Mouse (Mus musculus): Measurements from ENCODE around the gene Lrrc8e.
A peak's percentile ranks its signal among the peaks of the same experiment; 100 is the strongest.

The Lrrc8e gene

DNA sequence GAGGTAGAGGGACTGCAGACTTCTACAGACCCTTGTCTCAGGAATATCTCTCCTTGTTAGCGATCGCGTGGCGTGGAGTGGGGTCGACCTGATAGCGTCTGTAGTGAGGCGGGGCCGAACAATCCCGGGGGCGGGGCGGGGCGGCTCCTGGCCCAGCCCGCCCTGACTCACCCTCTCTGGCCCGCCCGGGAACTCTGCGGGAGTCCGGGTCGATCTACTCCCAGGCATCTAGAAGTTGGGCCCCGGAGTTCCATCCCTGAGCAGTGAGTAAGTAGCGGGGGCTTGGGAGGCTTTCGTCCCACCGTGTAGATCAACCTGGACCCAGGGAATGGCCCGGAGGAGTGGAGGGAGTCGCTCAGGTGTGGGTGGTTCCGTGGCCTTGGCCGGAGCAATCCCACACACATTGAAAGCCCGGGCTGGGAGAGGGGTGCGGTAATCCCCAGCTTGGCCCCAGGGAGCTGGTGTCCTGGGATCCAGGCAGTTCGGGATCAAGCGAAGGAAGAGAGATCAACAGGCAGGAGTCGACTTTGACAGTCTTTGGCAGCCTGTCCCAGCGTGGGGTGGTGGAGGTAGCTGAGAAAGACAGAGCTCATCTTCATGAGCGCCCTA, at the start of gene Lrrc8e:
Gene Lrrc8e, plus strand, starts transcription at position 89 of the 609 bp plus-strand sequence.
- DNase-seq (ENCODE audit: low read depth, low spot score), result no peak

DNA sequence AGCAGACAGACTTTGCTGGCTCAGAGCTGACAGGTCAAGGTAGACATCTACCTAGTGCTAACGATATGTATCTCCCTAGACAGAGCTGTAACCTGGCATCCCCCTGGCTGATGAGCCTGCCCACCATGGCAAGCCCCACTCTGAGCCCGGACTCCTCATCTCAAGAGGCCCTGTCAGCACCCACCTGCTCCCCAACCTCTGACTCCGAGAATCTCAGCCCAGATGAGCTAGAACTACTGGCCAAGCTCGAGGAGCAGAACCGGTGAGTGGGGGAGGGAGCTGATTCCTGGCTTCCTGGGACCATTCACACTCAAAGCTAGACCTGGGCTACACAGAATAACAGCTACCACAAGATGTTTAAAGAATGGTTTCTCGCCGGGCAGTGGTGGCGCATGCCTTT, 43.2 kb upstream of the Lrrc8e start:
- no peak for DNase-seq (ENCODE audit: low read depth, low spot score)

GRCm38 (mm10) chr8:4186151-4186550, 40.5 kb upstream of the Lrrc8e start:
- no peak for DNase-seq (ENCODE audit: low read depth, low spot score)

GRCm38 (mm10) chr8:4188605-4189004, 38.0 kb upstream of the Lrrc8e start:
- DNase-seq (ENCODE audit: low read depth, low spot score), result no peak

DNA sequence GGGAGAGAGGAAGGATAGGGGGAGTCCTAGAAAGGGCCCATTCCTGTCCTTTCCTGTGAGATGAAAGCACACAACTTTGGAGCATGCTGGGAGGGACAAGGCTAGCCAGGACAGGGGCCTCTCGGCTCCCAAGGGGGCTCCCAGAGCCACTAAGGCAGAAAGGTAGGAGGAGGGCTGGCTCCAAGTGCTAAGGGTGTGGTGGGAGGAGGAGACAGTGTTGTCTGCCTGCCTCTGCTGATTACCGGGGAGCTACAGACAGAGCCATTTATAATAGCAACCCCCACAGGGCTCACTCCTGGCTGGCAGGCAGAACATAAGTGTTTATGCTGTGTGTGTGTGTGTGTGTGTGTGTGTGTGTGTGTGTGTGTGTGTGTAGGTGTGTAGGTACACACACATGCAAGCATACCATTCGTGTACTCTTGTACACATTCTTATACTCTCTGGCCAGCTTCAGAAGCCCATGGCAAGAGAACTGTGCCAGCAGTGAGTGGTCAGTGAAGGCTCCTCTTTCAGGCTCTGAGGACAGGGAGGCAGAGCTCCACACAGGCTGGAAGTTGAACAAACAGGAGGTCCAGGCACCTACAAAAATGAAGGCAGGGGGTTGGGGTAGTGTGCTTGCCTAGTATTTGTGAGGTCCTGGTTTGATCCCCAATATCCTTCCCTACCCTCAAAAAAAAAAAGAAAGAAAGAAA, 37.5 kb upstream of the Lrrc8e start:
- no peak for DNase-seq (ENCODE audit: low read depth, low spot score)

- DNase-seq (ENCODE audit: low read depth, low spot score), result no peak
Observed at GRCm38 (mm10) chr8:4192305-4192704, 34.3 kb upstream of the Lrrc8e start.

- DNase-seq (ENCODE audit: low read depth, low spot score), result peak; percentile 76
Observed at GRCm38 (mm10) chr8:4192807-4193587, 33.6 kb upstream of the Lrrc8e start.

- DNase-seq (ENCODE audit: low read depth, low spot score), result no peak
Observed at GRCm38 (mm10) chr8:4193588-4193894, 33.1 kb upstream of the Lrrc8e start.

DNA sequence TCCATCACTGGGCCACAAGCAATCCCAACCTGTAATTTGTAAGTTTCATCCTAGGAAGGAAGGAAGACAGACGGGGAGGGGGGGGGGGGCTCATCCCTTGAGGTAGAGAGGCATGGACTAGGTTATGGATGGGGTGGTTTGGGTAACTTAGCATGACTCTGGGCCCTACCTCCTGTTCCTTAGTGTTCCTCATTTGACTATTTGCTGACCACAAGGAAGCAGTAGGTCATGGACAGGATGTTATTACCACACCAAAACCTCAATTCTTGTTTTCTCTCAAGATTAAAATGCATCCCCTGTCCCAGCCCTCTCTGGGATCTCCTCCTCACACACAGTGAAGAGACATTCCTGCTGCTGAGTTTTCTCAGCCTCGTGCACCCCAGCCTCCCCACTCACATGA, 25.3 kb upstream of the Lrrc8e start:
- DNase-seq (ENCODE audit: low read depth, low spot score), result no peak

GRCm38 (mm10) chr8:4205246-4206123, 21.1 kb upstream of the Lrrc8e start:
- no peak for DNase-seq (ENCODE audit: low read depth, low spot score)

GRCm38 (mm10) chr8:4206182-4207015, 20.2 kb upstream of the Lrrc8e start:
- no peak for DNase-seq (ENCODE audit: low read depth, low spot score)

- DNase-seq (ENCODE audit: low read depth, low spot score), result no peak
Observed at GRCm38 (mm10) chr8:4207016-4207350, 19.6 kb upstream of the Lrrc8e start.

GRCm38 (mm10) chr8:4211097-4211496, 15.5 kb upstream of the Lrrc8e start:
- DNase-seq (ENCODE audit: low read depth, low spot score), result no peak

DNA sequence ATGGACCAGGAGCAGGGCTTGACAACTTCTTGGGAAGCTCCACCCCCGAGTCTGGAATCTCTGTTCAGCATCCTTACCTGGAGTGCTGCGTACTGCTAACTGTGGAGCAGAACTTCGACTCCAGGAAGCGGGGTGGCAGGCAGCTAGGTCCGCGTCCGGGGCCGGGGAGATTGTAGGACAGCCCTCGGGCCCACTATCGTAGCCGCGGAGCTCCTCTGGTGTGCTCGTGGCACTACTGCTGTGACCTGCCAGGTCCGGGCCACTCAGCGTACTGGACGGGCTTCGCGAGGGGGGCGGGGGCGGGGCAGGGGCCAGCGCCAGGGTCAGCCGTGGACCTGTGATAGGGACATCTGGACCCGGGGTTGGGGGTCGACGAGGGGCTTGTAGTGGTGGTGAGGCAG, 13.8 kb upstream of the Lrrc8e start:
- DNase-seq (ENCODE audit: low read depth, low spot score), result peak; percentile 30

- DNase-seq (ENCODE audit: low read depth, low spot score), result peak; percentile 51
Observed at GRCm38 (mm10) chr8:4213210-4214005, 13.2 kb upstream of the Lrrc8e start.

- DNase-seq (ENCODE audit: low read depth, low spot score), result peak; percentile 84
Observed at GRCm38 (mm10) chr8:4214006-4214980, 12.3 kb upstream of the Lrrc8e start.

GRCm38 (mm10) chr8:4216296-4216695, 10.3 kb upstream of the Lrrc8e start:
- no peak for DNase-seq (ENCODE audit: low read depth, low spot score)

DNA sequence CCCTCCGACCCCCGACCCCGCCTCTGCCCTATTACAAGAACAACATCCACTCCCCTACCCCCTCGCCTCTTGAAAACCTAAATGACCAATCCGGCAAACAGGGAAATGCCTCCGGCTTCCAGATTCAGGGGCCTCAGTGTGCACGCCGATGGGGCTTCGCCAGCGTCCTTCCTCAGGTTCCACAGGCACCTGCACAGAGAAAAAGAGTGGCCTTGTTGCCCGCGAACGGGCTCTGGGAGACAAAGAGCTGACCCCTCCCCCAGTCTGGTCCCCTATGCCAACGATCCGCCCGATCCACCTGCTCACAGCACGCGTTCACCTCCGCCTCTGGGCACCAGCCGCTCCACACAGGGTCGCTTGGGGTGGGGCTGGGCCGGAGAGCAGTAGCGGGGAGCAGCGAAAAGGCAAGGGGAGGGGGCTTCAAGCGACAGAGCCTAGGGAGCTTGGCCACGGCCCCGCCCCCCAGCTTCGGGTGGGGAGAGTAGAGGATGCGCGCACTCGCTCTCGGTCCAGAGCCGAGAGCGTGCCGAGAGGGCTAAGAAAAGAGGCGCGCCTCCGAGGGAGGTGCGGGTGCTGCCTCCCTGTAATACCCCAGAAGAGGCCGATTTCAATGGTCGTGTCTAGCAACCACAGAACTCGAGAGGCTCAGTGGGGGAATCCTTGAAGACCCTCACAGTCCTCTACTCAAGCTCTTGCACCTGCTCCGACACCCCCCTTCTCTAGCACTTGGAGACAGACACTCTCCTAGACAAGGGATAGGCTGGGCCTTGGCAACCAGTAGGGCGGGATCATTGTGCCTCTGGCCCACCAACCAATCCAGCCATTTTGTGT, 9.6 kb upstream of the Lrrc8e start, which contains the start of gene Prr36:
Gene Prr36, minus strand, starts transcription at position 669 of the 831 bp plus-strand sequence.
- DNase-seq (ENCODE audit: low read depth, low spot score), result peak; percentile 22
